Mouse (Mus musculus) liver, adult 2 months (tissue): ENCODE measurements around the gene Ctu1. TPM values are rescaled to one million over a fixed set of nuclear protein-coding genes. Genes with fewer than 3 reads are reported as not detected.

ENCODE experiments used
- DNase-seq: peaks from one replicate; pipeline ENCODE4 v3.0.0-alpha.2; 2011; ENCODE audit warnings: low read depth, low spot score; ENCODE audit errors: extremely low read depth
- H3K27ac ChIP-seq: fragments of 200-500 bp; replicated peaks from 2 replicates; pipeline ENCODE4 v1.5.1; 2012; ENCODE audit warnings: low read depth, mild to moderate bottlenecking, control low read depth, inconsistent platforms, low read length; ENCODE audit not compliant: insufficient read depth
- H3K27me3 ChIP-seq: fragments of 200-500 bp; 2 replicates; pipeline ENCODE4 v1.6.1; 2012; ENCODE audit warnings: mild to moderate bottlenecking, moderate library complexity, low read length, inconsistent platforms; ENCODE audit not compliant: control insufficient read depth, insufficient read depth
- H3K36me3 ChIP-seq: fragments of 200-500 bp; 2 replicates; pipeline ENCODE4 v1.6.1; 2012; ENCODE audit warnings: low read length, inconsistent platforms; ENCODE audit not compliant: control insufficient read depth, insufficient read depth
- H3K4me1 ChIP-seq: fragments of 200-500 bp; 2 replicates; pipeline ENCODE4 v1.6.1; 2011; ENCODE audit warnings: low read length; ENCODE audit not compliant: control insufficient read depth, insufficient read depth
- H3K4me3 ChIP-seq: fragments of 200-500 bp; 2 replicates; pipeline ENCODE4 v1.5.1; 2011; ENCODE audit warnings: low read depth, mild to moderate bottlenecking, control low read depth, low read length, moderate library complexity; ENCODE audit not compliant: insufficient read depth
- H3K79me2 ChIP-seq: fragments of 200-500 bp; 2 replicates; pipeline ENCODE4 v1.6.1; 2012; ENCODE audit warnings: inconsistent platforms, mild to moderate bottlenecking, low read length, moderate library complexity; ENCODE audit not compliant: control insufficient read depth, insufficient read depth
- H3K9ac ChIP-seq: fragments of 200-500 bp; 2 replicates; pipeline ENCODE4 v1.6.1; 2012; ENCODE audit warnings: low read depth, mild to moderate bottlenecking, control low read depth, inconsistent platforms, low read length
- CTCF ChIP-seq: fragments of 200-500 bp; IDR thresholded peaks from 2 replicates; pipeline ENCODE4 v1.5.1; 2011; ENCODE audit warnings: low read depth, low read length, control low read depth
- POLR2A ChIP-seq: fragments of 200-500 bp; IDR thresholded peaks from 2 replicates; pipeline ENCODE4 v1.6.1; 2011; ENCODE audit warnings: low read length, control low read depth; ENCODE audit not compliant: insufficient read depth; ENCODE audit errors: extremely low read depth
- WGBS: fragments of 180-500 bp; shearing (Covaris S2); methylation state at CpG from one replicate; pipeline ENCODE4 v1.1.7; 2018; 5-methylcytosine and 5-hydroxymethylcytosine counted together
- polyA plus RNA-seq: library from polyadenylated mRNA; depleted of rRNA; stranded (reverse); fragments of >200 nt; gene quantifications from 2 replicates; pipeline ENCODE4 v1.2.3, GENCODE M21; 2012; rRNA removed
- total RNA-seq: library from RNA; depleted of rRNA; stranded (reverse); fragments of >200 nt; gene quantifications from 2 replicates; pipeline ENCODE4 v1.2.3, GENCODE M21; 2014; rRNA removed

The Ctu1 gene
- total and polyA plus RNA-seq, 2 experiments: 2.4 to 5.8 TPM

- TF ChIP-seq POLR2A (no peak), CTCF (no peak)
- no peak for DNase-seq
- 10% methylated on average over 9 of the region's 9 CpGs for WGBS
Observed at GRCm38 (mm10) chr7:43712917-43713316, 41.1 kb downstream of the Ctu1 start.

GRCm38 (mm10) chr7:43713741-43714351 lies 42.0 kb downstream of the Ctu1 start:
- DNase-seq: no peak
- WGBS: 12% methylated on average over 19 of the region's 19 CpGs
- Histone ChIP-seq H3K36me3 (no peaks in the 10 kb centered on the region), H3K27me3 (peaks cover 2% of the 10 kb centered on the region; the same call in 1 of the 2 replicates), H3K27ac (no peak overlapping the region), H3K79me2 (no peaks in the 10 kb centered on the region), H3K9ac (no peak overlapping the region), H3K4me3 (no peak overlapping the region), H3K4me1 (no peaks in the 10 kb centered on the region)
- no peak for TF ChIP-seq POLR2A
- no peak for TF ChIP-seq CTCF

More at GRCm38 (mm10) chr7:43712917-43713316, 41.1 kb downstream of the Ctu1 start:
- Histone ChIP-seq H3K4me1 (no peaks in the 10 kb centered on the region), H3K9ac (no peak overlapping the region), H3K27ac (no peak overlapping the region), H3K79me2 (no peaks in the 10 kb centered on the region), H3K36me3 (no peaks in the 10 kb centered on the region), H3K4me3 (no peak overlapping the region), H3K27me3 (peaks cover 2% of the 10 kb centered on the region; the same call in 1 of the 2 replicates)

Other genes starting within 250 kb of the Ctu1 start
- not detected in 2 replicates for gene Lim2, start 244.3 kb upstream of the Ctu1 start, total RNA-seq
- not detected in 2 replicates for gene Lim2, start 244.3 kb upstream of the Ctu1 start, polyA plus RNA-seq
- 0.81 and 1.1 TPM in 2 replicates for gene Nkg7, start 234.9 kb upstream of the Ctu1 start, total RNA-seq
- gene Nkg7, start 234.9 kb upstream of the Ctu1 start, polyA plus RNA-seq: 1.7 and 2.5 TPM in 2 replicates
- gene Cldnd2, start 231.2 kb upstream of the Ctu1 start, total RNA-seq: not detected in 2 replicates
- gene Cldnd2, start 231.2 kb upstream of the Ctu1 start, polyA plus RNA-seq: 0.17 TPM in 1 of 2 replicates, not detected in the other
- gene Etfb, start 227.9 kb upstream of the Ctu1 start, total RNA-seq: 473 and 572 TPM in 2 replicates
- 330 and 416 TPM in 2 replicates for gene Etfb, start 227.9 kb upstream of the Ctu1 start, polyA plus RNA-seq
- gene Gm45233, start 227.9 kb upstream of the Ctu1 start, total RNA-seq: not detected in 2 replicates
- gene Gm45233, start 227.9 kb upstream of the Ctu1 start, polyA plus RNA-seq: 0.28 TPM in 1 of 2 replicates, not detected in the other
- gene Vsig10l, start 208.9 kb upstream of the Ctu1 start, total RNA-seq: 0.37 and 0.47 TPM in 2 replicates
- gene Vsig10l, start 208.9 kb upstream of the Ctu1 start, polyA plus RNA-seq: 0.80 and 1.6 TPM in 2 replicates
- 0.13 and 0.18 TPM in 2 replicates for gene Iglon5, start 181.9 kb upstream of the Ctu1 start, total RNA-seq
- gene Iglon5, start 181.9 kb upstream of the Ctu1 start, polyA plus RNA-seq: 0.62 and 0.81 TPM in 2 replicates
- not detected in 2 replicates for gene 4931406B18Rik, start 166.1 kb upstream of the Ctu1 start, total RNA-seq
- gene 4931406B18Rik, start 166.1 kb upstream of the Ctu1 start, polyA plus RNA-seq: not detected in 2 replicates
- 0.28 and 1.3 TPM in 2 replicates for gene Cd33, start 127.6 kb upstream of the Ctu1 start, total RNA-seq
- 0.16 and 1.0 TPM in 2 replicates for gene Cd33, start 127.6 kb upstream of the Ctu1 start, polyA plus RNA-seq
- gene Zfp658, start 109.8 kb upstream of the Ctu1 start, total RNA-seq: 1.1 and 1.2 TPM in 2 replicates
- gene Zfp658, start 109.8 kb upstream of the Ctu1 start, polyA plus RNA-seq: 0.20 and 0.49 TPM in 2 replicates
- 3.5 and 3.9 TPM in 2 replicates for gene Zfp719, start 92.4 kb upstream of the Ctu1 start, total RNA-seq
- 0.59 and 1.1 TPM in 2 replicates for gene Zfp719, start 92.4 kb upstream of the Ctu1 start, polyA plus RNA-seq
- gene Zfp819, start 64.8 kb upstream of the Ctu1 start, total RNA-seq: 0.09 TPM in 1 of 2 replicates, not detected in the other
- not detected in 2 replicates for gene Zfp819, start 64.8 kb upstream of the Ctu1 start, polyA plus RNA-seq
- gene Ceacam18, start 37.3 kb upstream of the Ctu1 start, total RNA-seq: not detected in 2 replicates
- not detected in 2 replicates for gene Ceacam18, start 37.3 kb upstream of the Ctu1 start, polyA plus RNA-seq
- 2.1 and 3.0 TPM in 2 replicates for gene Siglece, start 11.9 kb upstream of the Ctu1 start, total RNA-seq
- 2.2 and 4.5 TPM in 2 replicates for gene Siglece, start 11.9 kb upstream of the Ctu1 start, polyA plus RNA-seq
- not detected in 2 replicates for gene Klk14, start 18.4 kb downstream of the Ctu1 start, total RNA-seq
- not detected in 2 replicates for gene Klk14, start 18.4 kb downstream of the Ctu1 start, polyA plus RNA-seq
- not detected in 2 replicates for gene Klk13, start 40.6 kb downstream of the Ctu1 start, total RNA-seq
- not detected in 2 replicates for gene Klk13, start 40.6 kb downstream of the Ctu1 start, polyA plus RNA-seq
- gene Klk12, start 96.9 kb downstream of the Ctu1 start, total RNA-seq: not detected in 2 replicates
- gene Klk12, start 96.9 kb downstream of the Ctu1 start, polyA plus RNA-seq: not detected in 2 replicates
- not detected in 2 replicates for gene Klk11, start 102.6 kb downstream of the Ctu1 start, total RNA-seq
- gene Klk11, start 102.6 kb downstream of the Ctu1 start, polyA plus RNA-seq: not detected in 2 replicates
- not detected in 2 replicates for gene Klk10, start 109.0 kb downstream of the Ctu1 start, total RNA-seq
- not detected in 2 replicates for gene Klk10, start 109.0 kb downstream of the Ctu1 start, polyA plus RNA-seq
- not detected in 2 replicates for gene Klk9, start 119.9 kb downstream of the Ctu1 start, total RNA-seq
- not detected in 2 replicates for gene Klk9, start 119.9 kb downstream of the Ctu1 start, polyA plus RNA-seq
- gene Klk8, start 125.6 kb downstream of the Ctu1 start, total RNA-seq: 0.65 and 1.1 TPM in 2 replicates
- gene Klk8, start 125.6 kb downstream of the Ctu1 start, polyA plus RNA-seq: 0.31 TPM in 1 of 2 replicates, not detected in the other
- not detected in 2 replicates for gene Klk7, start 139.3 kb downstream of the Ctu1 start, total RNA-seq
- gene Klk7, start 139.3 kb downstream of the Ctu1 start, polyA plus RNA-seq: not detected in 2 replicates
- not detected in 2 replicates for gene Klk6, start 152.5 kb downstream of the Ctu1 start, total RNA-seq
- not detected in 2 replicates for gene Klk6, start 152.5 kb downstream of the Ctu1 start, polyA plus RNA-seq
- gene Klk5, start 170.0 kb downstream of the Ctu1 start, total RNA-seq: not detected in 2 replicates
- not detected in 2 replicates for gene Klk5, start 170.0 kb downstream of the Ctu1 start, polyA plus RNA-seq
- gene Klk4, start 209.1 kb downstream of the Ctu1 start, total RNA-seq: not detected in 2 replicates
- gene Klk4, start 209.1 kb downstream of the Ctu1 start, polyA plus RNA-seq: not detected in 2 replicates